Mouse (Mus musculus) layer of hippocampus, postnatal 14 days (tissue): Measurements from ENCODE around the gene Rcbtb1. TPM values are rescaled to one million over a fixed set of nuclear protein-coding genes. Genes with fewer than 3 reads are reported as not detected.
"Not testable (repeated sequence)": the region's sequence is repeated elsewhere in the genome, so short reads cannot be mapped to it uniquely, and the experiment has no call there.

Source experiments
- DNase-seq, 2 experiments: peaks; one replicate each; pipeline ENCODE4 v3.0.0; 2021 to 2022; ENCODE audit warnings: low spot score in 2 of 2, mixed read lengths in 1 of 2
- total RNA-seq, 2 experiments: library from RNA; stranded (reverse); gene quantifications; 2 replicates each; pipeline ENCODE4 v1.2.3; 2021

Rcbtb1 gene
- total RNA-seq, 2 experiments from 2014 or later, result 31.7 to 33.5 TPM

GRCm38 (mm10) chr14:59260056-59260455, 59.0 kb downstream of the Rcbtb1 start, which contains the start of gene Gm6904:
Gene Gm6904 (minus strand): TSS chr14:59260216.
- no peak for DNase-seq

DNA sequence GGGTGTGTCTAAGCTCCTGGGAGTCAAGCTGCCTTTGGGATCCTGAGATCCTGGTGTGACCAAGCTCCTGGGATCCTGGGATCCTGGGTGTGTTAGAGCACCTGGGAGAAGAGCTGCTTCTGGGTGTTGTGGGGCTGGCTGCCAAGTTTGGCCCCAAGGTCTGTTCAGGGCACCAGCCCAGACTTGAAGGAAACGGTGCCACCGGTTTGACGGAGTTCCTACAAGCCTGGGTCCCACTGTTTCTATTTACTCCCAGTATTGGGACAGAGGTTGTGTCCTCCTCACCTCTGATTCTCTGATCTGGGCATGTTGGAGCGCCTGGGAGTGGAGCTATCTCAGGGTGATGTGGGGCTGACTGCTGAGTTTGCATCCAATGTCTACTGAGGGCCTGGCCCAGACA, 74.0 kb downstream of the Rcbtb1 start:
- DNase-seq, result not testable (repeated sequence)

Other genes starting within 250 kb of the Rcbtb1 start
- not detected for gene 1700129C05Rik, start 58.3 kb upstream of the Rcbtb1 start, total RNA-seq
- not detected for gene Gm5142, start 22.5 kb upstream of the Rcbtb1 start, total RNA-seq
- gene Gm6904, start 59.0 kb downstream of the Rcbtb1 start, total RNA-seq, result not detected
- gene Phf11a, start 96.3 kb downstream of the Rcbtb1 start, total RNA-seq, result not detected
- gene Phf11b, start 140.1 kb downstream of the Rcbtb1 start, total RNA-seq, result not detected
- under 1 TPM; 0.48 to 0.72 TPM for gene Phf11d, start 164.3 kb downstream of the Rcbtb1 start, total RNA-seq
- under 1 TPM; 0.62 to 0.74 TPM for gene Phf11c, start 194.2 kb downstream of the Rcbtb1 start, total RNA-seq
- gene Setdb2, start 239.7 kb downstream of the Rcbtb1 start, total RNA-seq, result 1 to 10 TPM; 6.7 to 7.1 TPM
- 10 to 100 TPM; 18.3 to 33.8 TPM for gene Cab39l, start 239.8 kb downstream of the Rcbtb1 start, total RNA-seq